Mouse (Mus musculus) hindbrain, embryonic 12.5 days (tissue): ENCODE data around the gene Ctnna3. TPM values are rescaled to one million over a fixed set of nuclear protein-coding genes. Genes with fewer than 3 reads are reported as not detected.

Experiments
- ATAC-seq: fragments of 200-750 bp; cut with Nextera tagmentation; 2 replicates; pipeline ENCODE4 v1.8.0; 2017; ENCODE audit warnings: moderate TSS enrichment; ENCODE audit not compliant: low FRiP score
- H3K27ac ChIP-seq: fragments of 300-500 bp; sonication (generic); 2 replicates; pipeline ENCODE4 v1.5.1; 2016; ENCODE audit warnings: mild to moderate bottlenecking
- H3K27me3 ChIP-seq: fragments of 300-500 bp; sonication (generic); 2 replicates; pipeline ENCODE4 v1.6.1; 2016; ENCODE audit warnings: mild to moderate bottlenecking
- H3K36me3 ChIP-seq: fragments of 300-500 bp; sonication (generic); 2 replicates; pipeline ENCODE4 v1.6.1; 2016; ENCODE audit warnings: mild to moderate bottlenecking
- H3K4me1 ChIP-seq: fragments of 300-500 bp; sonication (generic); 2 replicates; pipeline ENCODE4 v1.6.1; 2016
- H3K4me2 ChIP-seq: fragments of 300-500 bp; sonication (generic); replicated peaks from 2 replicates; pipeline ENCODE4 v1.6.1; 2016; ENCODE audit warnings: mild to moderate bottlenecking
- H3K4me3 ChIP-seq: fragments of 300-500 bp; sonication (generic); 2 replicates; pipeline ENCODE4 v1.5.1; 2016; ENCODE audit warnings: mild to moderate bottlenecking
- H3K9ac ChIP-seq: fragments of 300-500 bp; sonication (generic); 2 replicates; pipeline ENCODE4 v1.6.1; 2016; ENCODE audit warnings: mild to moderate bottlenecking, moderate library complexity
- H3K9me3 ChIP-seq: fragments of 300-500 bp; sonication (generic); replicated peaks from 2 replicates; pipeline ENCODE4 v1.6.1; 2016; ENCODE audit warnings: mild to moderate bottlenecking
- WGBS: fragments of 180-500 bp; shearing (Covaris S2); methylation state at CpG from one replicate; pipeline ENCODE4 v1.1.7; 2016; 5-methylcytosine and 5-hydroxymethylcytosine counted together
- polyA plus RNA-seq: library from polyadenylated mRNA; unstranded; fragments of >200 nt; fragmentation: Nextera tagmentation; extraction: Ambion mirVana; gene quantifications from 2 replicates; pipeline ENCODE4 v1.2.1, GENCODE M21; 2016

Ctnna3 gene
- polyA plus RNA-seq, 1 experiment from 2014 or later: 0.22 TPM

- Histone ChIP-seq H3K27me3 (no peaks in the 10 kb centered on the region), H3K36me3 (no peaks in the 10 kb centered on the region), H3K4me2 (no peak overlapping the region), H3K4me3 (no peak overlapping the region), H3K9me3 (no peaks in the 10 kb centered on the region), H3K27ac (no peak overlapping the region), H3K4me1 (no peaks in the 10 kb centered on the region), H3K9ac (no peak overlapping the region)
- no peak for ATAC-seq
- 83% methylated on average over 20 of the region's 20 CpGs for WGBS
Observed at GRCm38 (mm10) chr10:63784808-63785535, 355.1 kb downstream of the Ctnna3 start.

GRCm38 (mm10) chr10:63786390-63786789 lies 356.5 kb downstream of the Ctnna3 start:
- H3K27me3 ChIP-seq: no peaks in the 10 kb centered on the region
- no peak overlapping the region for H3K9ac ChIP-seq
- no peaks in the 10 kb centered on the region for H3K4me1 ChIP-seq
- 85% methylated on average over 7 of the region's 7 CpGs for WGBS
- no peak overlapping the region for H3K4me2 ChIP-seq
- no peak overlapping the region for H3K4me3 ChIP-seq
- H3K27ac ChIP-seq: no peak overlapping the region
- no peak for ATAC-seq
- no peaks in the 10 kb centered on the region for H3K36me3 ChIP-seq
- H3K9me3 ChIP-seq: no peaks in the 10 kb centered on the region

- H3K4me2 ChIP-seq: no peak overlapping the region
- no peaks in the 10 kb centered on the region for H3K9me3 ChIP-seq
- H3K4me3 ChIP-seq: no peak overlapping the region
- ATAC-seq: no peak
- 89% methylated on average over 6 of the region's 6 CpGs for whole genome bisulfite sequencing
- H3K36me3 ChIP-seq: no peaks in the 10 kb centered on the region
- H3K9ac ChIP-seq: no peak overlapping the region
- H3K27me3 ChIP-seq: no peaks in the 10 kb centered on the region
- no peaks in the 10 kb centered on the region for H3K4me1 ChIP-seq
- H3K27ac ChIP-seq: no peak overlapping the region
Observed at GRCm38 (mm10) chr10:63803909-63804308, 374.0 kb downstream of the Ctnna3 start.

- no peak overlapping the region for H3K9ac ChIP-seq
- H3K4me3 ChIP-seq: no peak overlapping the region
- no peaks in the 10 kb centered on the region for H3K27me3 ChIP-seq
- ATAC-seq: no peak
- H3K4me1 ChIP-seq: no peaks in the 10 kb centered on the region
- H3K36me3 ChIP-seq: no peaks in the 10 kb centered on the region
- WGBS: 86% methylated on average over 6 of the region's 6 CpGs
- H3K4me2 ChIP-seq: no peak overlapping the region
- no peak overlapping the region for H3K27ac ChIP-seq
- no peaks in the 10 kb centered on the region for H3K9me3 ChIP-seq
Observed at GRCm38 (mm10) chr10:63805551-63805950, 375.7 kb downstream of the Ctnna3 start.

- H3K36me3 ChIP-seq: no peaks in the 10 kb centered on the region
- H3K27me3 ChIP-seq: no peaks in the 10 kb centered on the region
- no peak overlapping the region for H3K9ac ChIP-seq
- H3K27ac ChIP-seq: no peak overlapping the region
- no peak overlapping the region for H3K4me2 ChIP-seq
- 80% methylated on average over 1 of the region's 1 CpGs for WGBS
- ATAC-seq: no peak
- no peaks in the 10 kb centered on the region for H3K9me3 ChIP-seq
- H3K4me1 ChIP-seq: no peaks in the 10 kb centered on the region
- no peak overlapping the region for H3K4me3 ChIP-seq
Observed at GRCm38 (mm10) chr10:63806254-63806653, 376.4 kb downstream of the Ctnna3 start.

- Histone ChIP-seq H3K27ac (no peak overlapping the region), H3K27me3 (no peaks in the 10 kb centered on the region), H3K9ac (no peak overlapping the region), H3K4me3 (no peak overlapping the region), H3K36me3 (no peaks in the 10 kb centered on the region), H3K4me2 (no peak overlapping the region), H3K9me3 (no peaks in the 10 kb centered on the region), H3K4me1 (no peaks in the 10 kb centered on the region)
- 42% methylated on average over 9 of the region's 9 CpGs for WGBS
- ATAC-seq: no peak
Observed at GRCm38 (mm10) chr10:63810043-63810617, 380.2 kb downstream of the Ctnna3 start.

GRCm38 (mm10) chr10:63839011-63839410 lies 409.1 kb downstream of the Ctnna3 start:
- WGBS: 85% methylated on average over 4 of the region's 4 CpGs
- no peak overlapping the region for H3K27ac ChIP-seq
- H3K4me2 ChIP-seq: no peak overlapping the region
- H3K27me3 ChIP-seq: no peaks in the 10 kb centered on the region
- H3K9ac ChIP-seq: no peak overlapping the region
- H3K4me3 ChIP-seq: no peak overlapping the region
- H3K4me1 ChIP-seq: no peaks in the 10 kb centered on the region
- H3K9me3 ChIP-seq: no peaks in the 10 kb centered on the region
- no peak for ATAC-seq
- H3K36me3 ChIP-seq: no peaks in the 10 kb centered on the region

GRCm38 (mm10) chr10:63851946-63852345 lies 422.0 kb downstream of the Ctnna3 start:
- Histone ChIP-seq H3K36me3 (no peaks in the 10 kb centered on the region), H3K9ac (no peak overlapping the region), H3K27me3 (no peaks in the 10 kb centered on the region), H3K9me3 (no peaks in the 10 kb centered on the region), H3K4me3 (no peak overlapping the region), H3K4me1 (no peaks in the 10 kb centered on the region), H3K27ac (no peak overlapping the region), H3K4me2 (no peak overlapping the region)
- no peak for ATAC-seq
- WGBS: 85% methylated on average over 4 of the region's 4 CpGs

GRCm38 (mm10) chr10:63869123-63869522 lies 439.2 kb downstream of the Ctnna3 start:
- H3K4me2 ChIP-seq: no peak overlapping the region
- H3K27ac ChIP-seq: no peak overlapping the region
- H3K9me3 ChIP-seq: no peaks in the 10 kb centered on the region
- H3K27me3 ChIP-seq: no peaks in the 10 kb centered on the region
- H3K4me3 ChIP-seq: no peak overlapping the region
- no peaks in the 10 kb centered on the region for H3K36me3 ChIP-seq
- WGBS: 85% methylated on average over 7 of the region's 7 CpGs
- no peaks in the 10 kb centered on the region for H3K4me1 ChIP-seq
- H3K9ac ChIP-seq: no peak overlapping the region
- ATAC-seq: no peak

GRCm38 (mm10) chr10:63880462-63880903 lies 450.6 kb downstream of the Ctnna3 start:
- H3K4me1 ChIP-seq: no peaks in the 10 kb centered on the region
- H3K9ac ChIP-seq: no peak overlapping the region
- no peaks in the 10 kb centered on the region for H3K9me3 ChIP-seq
- 52% methylated on average over 5 of the region's 5 CpGs for WGBS
- H3K4me2 ChIP-seq: no peak overlapping the region
- H3K4me3 ChIP-seq: no peak overlapping the region
- no peaks in the 10 kb centered on the region for H3K27me3 ChIP-seq
- no peak for ATAC-seq
- H3K27ac ChIP-seq: no peak overlapping the region
- no peaks in the 10 kb centered on the region for H3K36me3 ChIP-seq

GRCm38 (mm10) chr10:63886449-63887088 lies 456.7 kb downstream of the Ctnna3 start:
- 81% methylated on average over 23 of the region's 23 CpGs for WGBS
- no peak overlapping the region for H3K4me2 ChIP-seq
- no peaks in the 10 kb centered on the region for H3K27me3 ChIP-seq
- no peak overlapping the region for H3K9ac ChIP-seq
- no peaks in the 10 kb centered on the region for H3K4me1 ChIP-seq
- no peak overlapping the region for H3K4me3 ChIP-seq
- ATAC-seq: no peak
- H3K27ac ChIP-seq: no peak overlapping the region
- H3K36me3 ChIP-seq: no peaks in the 10 kb centered on the region
- no peaks in the 10 kb centered on the region for H3K9me3 ChIP-seq

GRCm38 (mm10) chr10:63894612-63895011 lies 464.7 kb downstream of the Ctnna3 start:
- WGBS: 92% methylated on average over 5 of the region's 5 CpGs
- Histone ChIP-seq H3K27ac (no peak overlapping the region), H3K9me3 (no peaks in the 10 kb centered on the region), H3K36me3 (no peaks in the 10 kb centered on the region), H3K27me3 (no peaks in the 10 kb centered on the region), H3K4me3 (no peak overlapping the region), H3K4me2 (no peak overlapping the region), H3K4me1 (no peaks in the 10 kb centered on the region), H3K9ac (no peak overlapping the region)
- ATAC-seq: no peak

GRCm38 (mm10) chr10:63899891-63900290 lies 470.0 kb downstream of the Ctnna3 start:
- Histone ChIP-seq H3K4me3 (no peak overlapping the region), H3K9me3 (no peaks in the 10 kb centered on the region), H3K27ac (no peak overlapping the region), H3K4me2 (no peak overlapping the region), H3K4me1 (no peaks in the 10 kb centered on the region), H3K9ac (no peak overlapping the region), H3K36me3 (no peaks in the 10 kb centered on the region), H3K27me3 (no peaks in the 10 kb centered on the region)
- no peak for ATAC-seq
